Mouse (Mus musculus): ENCODE results near the gene Adgrf1. TPM values are rescaled to one million over a fixed set of nuclear protein-coding genes. Genes with fewer than 3 reads are reported as not detected.

Gene Adgrf1
- polyA plus RNA-seq, 1 experiment: not detected

DNA sequence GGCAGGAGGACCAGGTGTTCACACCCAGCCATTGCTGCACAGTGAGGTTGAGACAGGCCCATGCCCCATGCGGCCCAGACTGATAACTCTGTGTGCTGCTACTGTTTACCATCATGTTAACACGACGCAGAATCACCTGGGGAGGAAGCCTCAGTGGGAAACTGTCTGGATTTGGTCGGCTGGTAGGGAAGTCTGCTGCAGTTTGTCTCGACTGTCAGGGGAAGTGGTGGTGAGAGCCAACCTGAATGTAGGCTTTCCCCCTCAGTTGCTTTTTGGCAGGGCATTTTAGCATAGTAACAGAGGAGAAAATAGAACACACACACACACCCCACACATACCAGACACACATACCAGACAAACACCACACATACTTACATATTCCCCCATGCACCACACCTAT, 12.7 kb downstream of the Adgrf1 start:
- Histone ChIP-seq H3K79me3 (ENCODE audit: low read depth) (no peaks in the 10 kb centered on the region), H3K79me2 (ENCODE audit: control insufficient read depth, insufficient read depth) (no peaks in the 10 kb centered on the region), H3K36me3 (ENCODE audit: control insufficient read depth, insufficient read depth) (no peaks in the 10 kb centered on the region), H3K4me3 (ENCODE audit: insufficient read depth, poor library complexity, severe bottlenecking) (no peak overlapping the region), H3ac (ENCODE audit: control insufficient read depth, insufficient read length, low read depth) (no peak overlapping the region), H3K27me3 (ENCODE audit: control insufficient read depth, insufficient read depth, insufficient read length) (no peaks in the 10 kb centered on the region)
- TF ChIP-seq CTCF (IDR thresholded peaks at IDR 0.05; ENCODE audit: control insufficient read depth, insufficient read depth, insufficient read length): no peak

DNA sequence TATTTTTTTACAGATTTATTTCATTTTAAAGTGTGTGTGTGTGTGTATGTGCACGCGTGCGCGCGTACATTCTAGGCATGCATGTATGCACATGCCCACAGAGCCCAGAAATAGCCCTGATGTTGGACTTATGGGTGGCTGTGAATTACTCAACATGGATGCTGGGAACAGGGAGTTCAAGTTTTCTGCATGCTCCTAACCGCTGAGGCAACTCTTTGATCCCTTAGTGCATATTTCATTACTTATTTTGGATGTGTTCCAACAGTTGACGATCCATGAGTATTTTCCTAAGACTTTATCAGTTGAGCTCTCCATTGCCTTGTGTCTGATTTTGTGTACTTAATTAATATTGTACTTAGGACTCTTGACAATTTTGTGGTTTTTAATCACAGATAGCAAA, 29.4 kb downstream of the Adgrf1 start:
- TF ChIP-seq MAX (IDR thresholded peaks at IDR 0.05) (no peak), FOSL1 (IDR thresholded peaks at IDR 0.05; ENCODE audit: insufficient read depth, low read length, poor library complexity, severe bottlenecking) (no peak), CEBPB (IDR thresholded peaks at IDR 0.05; ENCODE audit: low read depth) (no peak), CTCF (IDR thresholded peaks at IDR 0.05; ENCODE audit: control insufficient read depth, insufficient read depth, insufficient read length) (no peak), MYOG (IDR thresholded peaks at IDR 0.05; ENCODE audit: control insufficient read depth, extremely low read depth, insufficient read length) (no peak), MYOD1 (IDR thresholded peaks at IDR 0.05; ENCODE audit: control insufficient read depth, insufficient read length, low read depth) (no peak), USF1 (IDR thresholded peaks at IDR 0.05; ENCODE audit: low read depth) (no peak)
- Histone ChIP-seq H3K4me3 (ENCODE audit: insufficient read depth, poor library complexity, severe bottlenecking) (no peak overlapping the region), H3K79me2 (ENCODE audit: control insufficient read depth, insufficient read depth) (no peaks in the 10 kb centered on the region), H3ac (ENCODE audit: control insufficient read depth, insufficient read length, low read depth) (no peak overlapping the region), H3K79me3 (ENCODE audit: low read depth) (no peaks in the 10 kb centered on the region), H3K27me3 (ENCODE audit: control insufficient read depth, insufficient read depth, insufficient read length) (no peaks in the 10 kb centered on the region), H3K36me3 (ENCODE audit: control insufficient read depth, insufficient read depth) (no peaks in the 10 kb centered on the region)

- Histone ChIP-seq H3K36me3 (ENCODE audit: control insufficient read depth, insufficient read depth) (no peaks in the 10 kb centered on the region), H3ac (ENCODE audit: control insufficient read depth, insufficient read length, low read depth) (no peak overlapping the region), H3K27me3 (ENCODE audit: control insufficient read depth, insufficient read depth, insufficient read length) (no peaks in the 10 kb centered on the region), H3K4me3 (ENCODE audit: insufficient read depth, poor library complexity, severe bottlenecking) (no peak overlapping the region), H3K79me2 (ENCODE audit: control insufficient read depth, insufficient read depth) (no peaks in the 10 kb centered on the region), H3K79me3 (ENCODE audit: low read depth) (no peaks in the 10 kb centered on the region)
- no peak for TF ChIP-seq USF1 (IDR thresholded peaks at IDR 0.05; ENCODE audit: low read depth)
- no peak for TF ChIP-seq FOSL1 (IDR thresholded peaks at IDR 0.05; ENCODE audit: insufficient read depth, low read length, poor library complexity, severe bottlenecking)
- no peak for TF ChIP-seq MYOG (IDR thresholded peaks at IDR 0.05; ENCODE audit: control insufficient read depth, extremely low read depth, insufficient read length)
Measured at GRCm38 (mm10) chr17:43325986-43326671, 56.0 kb downstream of the Adgrf1 start.

DNA sequence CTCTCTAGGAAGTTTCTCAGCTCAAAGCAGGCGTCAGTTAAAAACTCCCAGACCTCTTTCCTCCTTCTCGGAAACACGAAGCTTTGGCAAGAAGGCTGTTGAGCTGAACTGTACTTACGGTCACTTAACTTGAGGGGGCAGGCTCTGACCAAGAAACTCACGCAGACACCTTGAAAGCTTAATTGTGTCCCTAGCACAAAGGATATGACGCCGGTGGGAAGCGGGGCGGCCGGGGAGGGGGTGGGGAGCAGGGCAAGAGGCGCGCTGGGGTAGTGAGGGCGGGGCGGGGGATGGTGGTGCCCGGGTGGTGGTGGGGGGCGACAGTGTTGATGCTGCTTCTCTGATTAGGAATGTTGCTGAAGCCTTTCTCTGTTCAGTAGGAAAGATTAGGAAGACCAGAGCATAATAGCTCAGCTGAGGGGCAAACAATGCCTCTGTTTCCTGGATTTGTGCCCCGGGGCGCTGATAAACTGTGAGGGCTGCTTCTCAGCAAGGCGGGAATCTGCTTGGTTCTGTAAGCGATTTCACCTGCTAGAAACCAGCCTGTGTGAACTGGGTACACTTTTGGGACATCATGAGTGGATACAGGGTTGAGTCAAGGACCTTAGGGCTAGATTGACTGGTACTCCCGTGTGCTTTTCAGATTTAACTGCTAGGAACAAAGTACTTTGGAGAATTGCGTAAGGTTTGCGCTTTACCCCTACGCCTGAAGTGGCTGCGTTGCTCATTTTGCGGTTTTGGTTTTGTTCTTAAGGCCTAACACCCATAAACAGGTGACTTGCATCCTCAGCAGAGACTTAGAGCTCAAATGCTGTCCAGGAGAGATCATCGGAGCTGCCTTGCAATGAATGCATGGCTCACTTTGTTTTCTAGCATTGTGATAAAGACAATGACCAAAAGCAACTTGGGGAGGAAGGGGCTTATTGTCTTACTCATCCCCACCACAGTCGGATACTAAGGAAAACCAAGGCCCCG, 56.9 kb downstream of the Adgrf1 start:
- no peaks in the 10 kb centered on the region for H3K36me3 ChIP-seq (ENCODE audit: control insufficient read depth, insufficient read depth)
- H3K79me3 ChIP-seq (ENCODE audit: low read depth): no peaks in the 10 kb centered on the region
- H3ac ChIP-seq (ENCODE audit: control insufficient read depth, insufficient read length, low read depth): no peak overlapping the region
- H3K27me3 ChIP-seq (ENCODE audit: control insufficient read depth, insufficient read depth, insufficient read length): no peaks in the 10 kb centered on the region
- H3K79me2 ChIP-seq (ENCODE audit: control insufficient read depth, insufficient read depth): no peaks in the 10 kb centered on the region
- no peak overlapping the region for H3K4me3 ChIP-seq (ENCODE audit: insufficient read depth, poor library complexity, severe bottlenecking)
- TF ChIP-seq CEBPB (IDR thresholded peaks at IDR 0.05; ENCODE audit: low read depth): no peak
- no peak for TF ChIP-seq MYOG (IDR thresholded peaks at IDR 0.05; ENCODE audit: control insufficient read depth, extremely low read depth, insufficient read length)
- TF ChIP-seq MYOD1 (IDR thresholded peaks at IDR 0.05; ENCODE audit: control insufficient read depth, insufficient read length, low read depth): no peak
- TF ChIP-seq MAX (IDR thresholded peaks at IDR 0.05): no peak
- TF ChIP-seq FOSL1 (IDR thresholded peaks at IDR 0.05; ENCODE audit: insufficient read depth, low read length, poor library complexity, severe bottlenecking): no peak
- TF ChIP-seq CTCF (IDR thresholded peaks at IDR 0.05; ENCODE audit: control insufficient read depth, insufficient read depth, insufficient read length): no peak
- no peak for TF ChIP-seq USF1 (IDR thresholded peaks at IDR 0.05; ENCODE audit: low read depth)

GRCm38 (mm10) chr17:43327810-43328209, 57.7 kb downstream of the Adgrf1 start:
- Histone ChIP-seq H3K27me3 (ENCODE audit: control insufficient read depth, insufficient read depth, insufficient read length) (no peaks in the 10 kb centered on the region), H3K79me3 (ENCODE audit: low read depth) (no peaks in the 10 kb centered on the region)

More at GRCm38 (mm10) chr17:43327810-43328209, 57.7 kb downstream of the Adgrf1 start:
- H3ac ChIP-seq (ENCODE audit: control insufficient read depth, insufficient read length, low read depth): no peak overlapping the region
- no peaks in the 10 kb centered on the region for H3K36me3 ChIP-seq (ENCODE audit: control insufficient read depth, insufficient read depth)
- H3K4me3 ChIP-seq (ENCODE audit: insufficient read depth, poor library complexity, severe bottlenecking): no peak overlapping the region
- TF ChIP-seq MYOG (IDR thresholded peaks at IDR 0.05; ENCODE audit: control insufficient read depth, extremely low read depth, insufficient read length) (no peak), CTCF (IDR thresholded peaks at IDR 0.05; ENCODE audit: control insufficient read depth, insufficient read depth, insufficient read length) (no peak), MYOD1 (IDR thresholded peaks at IDR 0.05; ENCODE audit: control insufficient read depth, insufficient read length, low read depth) (no peak), FOSL1 (IDR thresholded peaks at IDR 0.05; ENCODE audit: insufficient read depth, low read length, poor library complexity, severe bottlenecking) (no peak), MAX (IDR thresholded peaks at IDR 0.05) (no peak), CEBPB (IDR thresholded peaks at IDR 0.05; ENCODE audit: low read depth) (no peak), USF1 (IDR thresholded peaks at IDR 0.05; ENCODE audit: low read depth) (no peak)
- H3K79me2 ChIP-seq (ENCODE audit: control insufficient read depth, insufficient read depth): no peaks in the 10 kb centered on the region
